Mouse (Mus musculus) C2C12 (cell line): Measurements from ENCODE around the gene Erbb2.

Source experiments
- CEBPB ChIP-seq: IDR thresholded peaks from one replicate; pipeline ENCODE4 v1.6.1; 2011; ENCODE audit warnings: low read depth, mild to moderate bottlenecking, control low read depth, moderate library complexity
- CTCF ChIP-seq: IDR thresholded peaks from one replicate; pipeline ENCODE4 v1.5.1; 2011; ENCODE audit not compliant: control insufficient read depth, insufficient read depth, insufficient read length
- MYOG ChIP-seq: IDR thresholded peaks from one replicate; pipeline ENCODE4 v1.6.1; 2011; ENCODE audit not compliant: control insufficient read depth, insufficient read length; ENCODE audit errors: extremely low read depth

DNA sequence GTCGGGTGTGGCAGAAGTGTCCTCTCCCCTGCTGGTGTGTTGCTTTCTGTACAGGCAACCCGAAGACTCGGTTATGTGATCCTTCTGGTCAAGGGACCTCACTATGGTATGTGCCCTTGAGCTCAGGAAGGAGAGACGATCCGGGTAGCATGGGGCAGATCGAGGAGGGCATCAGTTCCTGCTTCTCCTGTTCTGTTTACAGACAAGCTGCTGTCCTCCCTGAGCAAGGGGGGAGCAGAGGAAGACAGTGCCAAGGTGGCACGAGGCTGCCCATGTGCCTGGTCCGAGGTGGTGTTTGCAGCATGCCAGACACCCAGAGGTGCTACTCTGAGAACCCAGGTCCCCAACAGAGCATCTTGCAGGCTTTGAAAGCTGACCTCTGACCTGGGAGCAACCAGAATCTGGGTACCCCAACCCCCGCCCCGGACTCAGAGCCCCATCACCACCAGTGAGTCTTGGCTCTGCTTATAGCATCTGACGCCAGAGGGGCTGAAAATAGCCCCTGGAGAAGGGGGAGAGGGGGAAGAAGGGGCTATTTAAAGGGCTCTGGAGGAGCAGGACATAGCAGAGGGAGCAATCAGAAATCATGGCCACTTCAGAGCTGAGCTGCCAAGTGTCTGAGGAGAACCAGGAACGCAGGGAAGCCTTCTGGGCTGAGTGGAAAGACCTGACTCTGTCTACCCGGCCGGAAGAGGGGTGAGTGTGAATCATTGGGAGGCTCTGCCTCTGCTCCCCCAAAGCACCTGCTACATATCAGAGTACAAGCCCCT is 28.8 kb upstream of the Erbb2 start, which contains the start of gene Tcap:
- TF ChIP-seq CTCF = no peak
- TF ChIP-seq CEBPB = no peak
- no peak for TF ChIP-seq MYOG
